Comparison of ENCODE assay signal across 8 mouse cellular contexts in the genomic region with DNA sequence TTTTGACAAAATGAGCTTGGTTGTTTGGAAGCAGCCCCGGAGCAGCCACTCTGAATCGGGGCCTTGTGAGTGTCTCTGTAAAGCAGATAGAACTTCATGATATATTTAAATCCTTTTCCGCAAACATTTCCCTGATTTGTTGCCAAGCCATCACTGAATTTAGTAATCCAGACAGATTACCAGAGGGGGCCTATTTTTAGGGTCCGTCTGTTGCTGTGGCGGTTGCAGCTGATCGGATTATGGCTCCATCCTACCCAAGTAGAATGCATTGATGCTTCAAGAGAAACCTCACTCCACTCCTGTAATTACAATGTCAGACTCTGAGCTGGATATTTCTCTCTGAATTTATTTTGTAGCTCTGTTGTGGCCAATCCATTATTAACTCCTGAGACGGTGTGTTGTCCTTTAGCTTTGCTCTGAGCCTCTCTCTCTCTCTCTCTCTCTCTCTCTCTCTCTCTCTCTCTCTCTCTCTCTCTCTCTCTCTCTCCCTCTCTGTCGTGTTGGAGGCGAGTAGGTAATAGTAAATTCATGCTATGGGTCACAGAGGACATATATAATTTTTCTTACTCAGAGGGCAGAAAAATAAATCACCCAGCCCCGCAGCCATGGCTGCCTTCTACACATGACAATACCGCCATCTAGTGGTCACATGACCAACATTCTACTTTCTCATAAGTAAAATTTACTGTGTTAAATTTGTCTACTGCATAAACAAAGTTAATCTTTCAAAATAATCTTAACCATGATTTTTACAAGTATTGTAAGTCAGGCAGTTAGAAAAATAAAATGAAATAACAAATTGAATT. TPM values are rescaled to one million over a fixed set of nuclear protein-coding genes. Genes with fewer than 3 reads are reported as not detected.
DNase-seq lines count a peak whose midpoint lies in the region; ATAC-seq and TF ChIP-seq lines count a peak whose summit lies in the region.

No protein-coding gene starts in this region.

- H3K9ac ChIP-seq in heart, embryonic 16.5 days (ENCODE audit: low read length): no peak overlapping the region
- H3K9ac ChIP-seq in hindbrain, postnatal 0 days (replicated peaks; ENCODE audit: low read length): no peak overlapping the region
- H3K9ac ChIP-seq in midbrain, embryonic 16.5 days (ENCODE audit: low read depth, low read length): peak overlapping the region; percentile 45; the same call in 1 of the 2 replicates

- peak overlapping the region; percentile 48 for H3K4me2 ChIP-seq in heart, embryonic 16.5 days (ENCODE audit: low read depth, low read length)
- peak overlapping the region; percentile 31; the same call in 1 of the 2 replicates for H3K4me2 ChIP-seq in hindbrain, postnatal 0 days (ENCODE audit: low read depth, low read length)
- H3K4me2 ChIP-seq in midbrain, embryonic 16.5 days (ENCODE audit: low read length): peak overlapping the region; percentile 43

- 44% methylated on average over 11 of the region's 11 CpGs for WGBS in heart, embryonic 16.5 days
- 34% methylated on average over 11 of the region's 11 CpGs for WGBS in hindbrain, postnatal 0 days
- WGBS in midbrain, embryonic 16.5 days: 22% methylated on average over 11 of the region's 11 CpGs

- no peak overlapping the region for H3K27ac ChIP-seq in heart, embryonic 16.5 days (ENCODE audit: low read length)
- H3K27ac ChIP-seq in hindbrain, postnatal 0 days: peak overlapping the region; percentile 41; the same call in 1 of the 2 replicates
- H3K27ac ChIP-seq in midbrain, embryonic 16.5 days (ENCODE audit: low read length): peak overlapping the region; percentile 65

- peak; percentile 82 for TF ChIP-seq CTCF in hindbrain, postnatal 0 days (IDR thresholded peaks at IDR 0.05; ENCODE audit: low read depth)

- H3K27me3 ChIP-seq in heart, embryonic 16.5 days (ENCODE audit: control insufficient read depth, insufficient read depth, low read length): no peaks in the 10 kb centered on the region
- H3K27me3 ChIP-seq in hindbrain, postnatal 0 days (ENCODE audit: insufficient read depth, low read length): no peaks in the 10 kb centered on the region
- no peaks in the 10 kb centered on the region for H3K27me3 ChIP-seq in midbrain, embryonic 16.5 days (ENCODE audit: control insufficient read depth, insufficient read depth, low read depth, low read length)

- ATAC-seq in heart, embryonic 16.5 days (replicated peaks; ENCODE audit: extremely low read depth, insufficient read depth, low FRiP score): no peak
- peak; percentile 73; the same call in 1 of the 2 replicates for ATAC-seq in erythroblast, adult 5-6 weeks (replicated peaks; ENCODE audit: low FRiP score, poor library complexity, severe bottlenecking)
- ATAC-seq in hindbrain, postnatal 0 days: peak; percentile 86
- ATAC-seq in midbrain, embryonic 16.5 days: peak; percentile 94

- no peak for DNase-seq in heart, postnatal 25 days (ENCODE audit: low spot score)
- DNase-seq in adrenal gland, postnatal 36 days: peak; percentile 19 to 30
- DNase-seq in hindbrain, postnatal 0 days (ENCODE audit: low spot score): peak; percentile 91
- peak; percentile 42 to 76 for DNase-seq in left cerebral cortex, postnatal 10 days (ENCODE audit: extremely low spot score in 1 of 2, low spot score in 2 of 2)
- DNase-seq in testis, postnatal 10 days (ENCODE audit: low spot score): peak; percentile 43

- no peaks in the 10 kb centered on the region for H3K4me1 ChIP-seq in heart, embryonic 16.5 days (ENCODE audit: control insufficient read depth, insufficient read depth, low read length)
- no peaks in the 10 kb centered on the region for H3K4me1 ChIP-seq in hindbrain, postnatal 0 days (ENCODE audit: insufficient read depth, low read length)
- peaks cover 6% of the 10 kb centered on the region; the same call in 1 of the 2 replicates for H3K4me1 ChIP-seq in midbrain, embryonic 16.5 days (ENCODE audit: control insufficient read depth, insufficient read depth, low read length)

- intact Hi-C loops in heart, postnatal 25 days (cut with DNase I): loop anchor here (10.0 kb wide), 1 partner anchor 1370 kb away; no protein-coding TSS in a partner anchor
- intact Hi-C loops in left cerebral cortex, postnatal 10 days (cut with DNase I): loop anchor here (2.0 to 10.0 kb wide), 3 partner anchors 1300 to 1472 kb away; no protein-coding TSS in a partner anchor

- no peaks in the 10 kb centered on the region for H3K36me3 ChIP-seq in heart, embryonic 16.5 days (ENCODE audit: control insufficient read depth, insufficient read depth)
- H3K36me3 ChIP-seq in hindbrain, postnatal 0 days (ENCODE audit: insufficient read depth, low read length): no peaks in the 10 kb centered on the region
- no peaks in the 10 kb centered on the region for H3K36me3 ChIP-seq in midbrain, embryonic 16.5 days (ENCODE audit: control insufficient read depth, insufficient read depth, low read length)

- H3K4me3 ChIP-seq in heart, embryonic 16.5 days (ENCODE audit: low read length): no peak overlapping the region
- no peak overlapping the region for H3K4me3 ChIP-seq in hindbrain, postnatal 0 days (ENCODE audit: low read length)
- H3K4me3 ChIP-seq in midbrain, embryonic 16.5 days (ENCODE audit: low read depth, low read length): peak overlapping the region; percentile 1; the same call in 1 of the 2 replicates

- H3K9me3 ChIP-seq in heart, embryonic 16.5 days (replicated peaks; ENCODE audit: control insufficient read depth, low read length): no peaks in the 10 kb centered on the region
- 0 out of 2 replicates have a peak, but pooled peaks cover 4% of the 10 kb centered on the region for H3K9me3 ChIP-seq in hindbrain, postnatal 0 days (ENCODE audit: low read length)
- H3K9me3 ChIP-seq in midbrain, embryonic 16.5 days (replicated peaks; ENCODE audit: control insufficient read depth, low read length, poor library complexity, severe bottlenecking): no peaks in the 10 kb centered on the region

RNA-seq across cellular contexts. Expression of a gene that starts 46.0 kb away (rescaled TPM):
- 50.7 and 59.3 TPM in 2 replicates for polyA plus RNA-seq in heart, embryonic 16.5 days (2015; fragmentation: Nextera tagmentation; extraction: Ambion mirVana)
- 10 to 100 TPM; 21.4 to 25.4 TPM for total RNA-seq in heart, postnatal 25 days (2021)
- total RNA-seq in adrenal gland, postnatal 36 days (2021): 10 to 100 TPM; 13.8 to 30.7 TPM
- 617 and 762 TPM in 2 replicates for total RNA-seq in erythroblast, adult 5-6 weeks (2015; ENCODE audit: low replicate concordance)
- 402 and 528 TPM in 2 replicates for total RNA-seq in erythroblast, adult 5-6 weeks (2017; ENCODE audit: low replicate concordance)
- 4.8 and 10.8 TPM in 2 replicates for total RNA-seq in hindbrain, postnatal 0 days (2014; rRNA removed)
- 14.6 and 18.6 TPM in 2 replicates for polyA plus RNA-seq in hindbrain, postnatal 0 days (2015; fragmentation: Nextera tagmentation; extraction: Ambion mirVana)
- total RNA-seq in left cerebral cortex, postnatal 10 days (2021): 1 to 10 TPM; 2.5 to 3.2 TPM
- 7.5 and 9.0 TPM in 2 replicates for polyA plus RNA-seq in midbrain, embryonic 16.5 days (2015; fragmentation: Nextera tagmentation; extraction: Ambion mirVana)

Comparison
In these comparisons a context has a peak if more than half of its experiments do, and no peak if none do; other contexts are left out.
1. RNA of a gene that starts 46.0 kb away (total RNA-seq): 402 to 762 TPM in erythroblast, adult 5-6 weeks; 13.8 to 30.7 TPM in adrenal gland, postnatal 36 days, 21.4 to 25.4 TPM in heart, postnatal 25 days, 4.8 to 10.8 TPM in hindbrain, postnatal 0 days and 2.5 to 3.2 TPM in left cerebral cortex, postnatal 10 days; every median in the first group is over 10 times any median in the second.
2. Peak in every context shown above with its lines, with median percentiles within 50 percentile points of each other: H3K4me2 ChIP-seq.